Mouse (Mus musculus): ENCODE measurements at regions not wholly inside any gene's neighbourhood (a gene's known extent, or its start where the extent isn't known, plus 50 kb on each side); places are given as distances from the start of the nearest gene placed in this dataset.

DNA sequence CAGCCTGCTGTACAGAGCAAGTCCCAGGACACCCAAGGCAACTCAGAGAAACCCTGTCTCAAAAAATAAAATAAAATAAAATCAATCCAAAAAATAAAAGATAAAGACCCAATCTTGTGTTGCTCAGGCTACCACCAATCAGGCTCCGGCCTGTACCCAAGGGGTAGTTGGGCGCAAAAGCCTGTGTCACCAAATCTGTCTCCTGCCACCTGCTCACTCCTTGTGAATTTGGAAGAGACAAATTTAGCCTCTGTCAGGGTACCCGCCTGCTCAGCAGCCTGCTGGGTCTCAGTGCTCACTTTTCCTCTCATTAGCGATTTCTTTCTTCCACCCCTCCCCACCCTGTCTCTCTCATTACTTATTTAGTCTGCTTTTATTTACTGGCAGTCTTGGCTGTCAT is 54.6 kb downstream of the Sox4 start:
- H3K4me3 ChIP-seq = no peak overlapping the region
- H3K36me3 ChIP-seq = no peaks in the 10 kb centered on the region
- no peaks in the 10 kb centered on the region for H3K9me3 ChIP-seq
- no peak overlapping the region for H3K4me2 ChIP-seq
- no peak for ATAC-seq (ENCODE audit: borderline replicate concordance, extremely low read depth, low FRiP score, low TSS enrichment)
- 87% methylated on average over 4 of the region's 4 CpGs for whole genome bisulfite sequencing
- no peak overlapping the region for H3K9ac ChIP-seq
- no peaks in the 10 kb centered on the region for H3K4me1 ChIP-seq
- no peak overlapping the region for H3K27ac ChIP-seq
- H3K27me3 ChIP-seq = no peaks in the 10 kb centered on the region

DNA sequence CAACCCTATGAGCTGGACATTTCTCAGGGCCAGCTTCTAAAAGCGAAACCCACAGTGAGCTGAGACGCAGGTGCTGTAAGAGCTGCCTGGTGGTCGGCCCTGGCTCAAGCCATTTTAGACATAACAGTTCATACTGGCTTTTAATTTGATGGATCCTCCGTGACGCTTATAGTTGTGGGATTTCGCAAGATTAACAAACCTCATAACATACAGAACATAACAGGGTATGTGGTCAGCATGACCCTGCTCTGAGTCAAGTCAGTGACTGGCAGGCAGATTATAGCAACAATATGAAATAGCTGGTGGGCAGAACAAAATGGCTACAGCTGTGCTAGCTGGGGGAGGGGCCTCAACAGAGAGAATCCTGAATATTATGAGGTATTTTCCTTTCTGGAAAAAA is 60.6 kb downstream of the Sox4 start:
- Histone ChIP-seq H3K4me2 (no peak overlapping the region), H3K27ac (no peak overlapping the region), H3K36me3 (no peaks in the 10 kb centered on the region), H3K27me3 (no peaks in the 10 kb centered on the region), H3K9ac (no peak overlapping the region), H3K4me1 (no peaks in the 10 kb centered on the region), H3K9me3 (no peaks in the 10 kb centered on the region), H3K4me3 (no peak overlapping the region)
- 82% methylated on average over 6 of the region's 6 CpGs for WGBS
- ATAC-seq (ENCODE audit: borderline replicate concordance, extremely low read depth, low FRiP score, low TSS enrichment) = no peak

DNA sequence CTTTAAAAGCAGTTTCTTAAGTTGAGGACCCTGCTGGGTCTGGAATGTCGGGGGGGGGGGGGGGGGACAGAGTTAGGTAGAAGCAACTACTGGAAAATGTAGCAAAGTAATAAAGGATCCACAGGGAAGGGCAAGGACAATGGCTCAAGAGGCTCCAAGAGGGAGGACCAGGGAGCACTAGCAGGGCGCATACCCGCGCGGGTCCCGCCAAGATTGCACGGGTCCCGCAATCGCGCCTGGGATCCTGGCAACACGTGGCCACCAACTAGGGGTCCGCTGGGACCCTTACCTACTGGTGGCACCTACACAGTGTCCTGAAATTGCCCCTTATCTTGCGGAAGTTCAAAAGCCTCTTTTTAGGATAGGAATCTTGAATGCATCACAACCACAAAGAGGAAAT is 66.4 kb downstream of the Sox4 start:
- WGBS = 23% methylated on average over 13 of the region's 13 CpGs
- H3K4me2 ChIP-seq = peak overlapping the region; percentile 32
- H3K27me3 ChIP-seq = peaks cover 10% of the 10 kb centered on the region; the same call in 1 of the 2 replicates
- no peak for ATAC-seq (ENCODE audit: borderline replicate concordance, extremely low read depth, low FRiP score, low TSS enrichment)
- no peak overlapping the region for H3K27ac ChIP-seq
- no peak overlapping the region for H3K9ac ChIP-seq
- peaks cover 24% of the 10 kb centered on the region for H3K4me1 ChIP-seq
- no peaks in the 10 kb centered on the region for H3K36me3 ChIP-seq
- H3K9me3 ChIP-seq = no peaks in the 10 kb centered on the region
- no peak overlapping the region for H3K4me3 ChIP-seq

DNA sequence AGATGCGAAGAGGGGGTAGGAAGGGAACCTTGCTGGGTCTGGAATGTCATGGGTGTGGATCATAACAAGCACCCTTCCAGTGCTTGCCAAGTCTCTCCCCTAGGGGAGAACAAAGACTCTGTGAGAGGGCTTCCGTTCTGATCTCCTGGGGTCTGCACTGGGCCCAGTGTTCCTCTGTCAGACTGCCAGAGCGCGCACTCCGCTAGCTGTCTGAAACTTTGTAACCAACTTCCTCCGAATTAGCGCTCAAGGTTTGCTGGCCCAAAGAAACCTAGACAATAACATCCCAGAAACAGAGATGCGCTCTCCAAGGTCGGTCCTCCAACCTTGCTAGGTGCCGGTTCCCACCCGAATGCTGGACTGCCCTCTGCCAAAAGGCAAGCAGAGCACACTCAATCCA is 66.8 kb downstream of the Sox4 start:
- Histone ChIP-seq H3K27ac (no peak overlapping the region), H3K4me3 (no peak overlapping the region), H3K4me2 (peak overlapping the region; percentile 32), H3K27me3 (peaks cover 10% of the 10 kb centered on the region; the same call in 1 of the 2 replicates), H3K9ac (no peak overlapping the region), H3K9me3 (no peaks in the 10 kb centered on the region), H3K4me1 (peaks cover 28% of the 10 kb centered on the region), H3K36me3 (no peaks in the 10 kb centered on the region)
- 25% methylated on average over 11 of the region's 11 CpGs for WGBS
- ATAC-seq (ENCODE audit: borderline replicate concordance, extremely low read depth, low FRiP score, low TSS enrichment) = peak; percentile 52; the same call in 1 of the 2 replicates

DNA sequence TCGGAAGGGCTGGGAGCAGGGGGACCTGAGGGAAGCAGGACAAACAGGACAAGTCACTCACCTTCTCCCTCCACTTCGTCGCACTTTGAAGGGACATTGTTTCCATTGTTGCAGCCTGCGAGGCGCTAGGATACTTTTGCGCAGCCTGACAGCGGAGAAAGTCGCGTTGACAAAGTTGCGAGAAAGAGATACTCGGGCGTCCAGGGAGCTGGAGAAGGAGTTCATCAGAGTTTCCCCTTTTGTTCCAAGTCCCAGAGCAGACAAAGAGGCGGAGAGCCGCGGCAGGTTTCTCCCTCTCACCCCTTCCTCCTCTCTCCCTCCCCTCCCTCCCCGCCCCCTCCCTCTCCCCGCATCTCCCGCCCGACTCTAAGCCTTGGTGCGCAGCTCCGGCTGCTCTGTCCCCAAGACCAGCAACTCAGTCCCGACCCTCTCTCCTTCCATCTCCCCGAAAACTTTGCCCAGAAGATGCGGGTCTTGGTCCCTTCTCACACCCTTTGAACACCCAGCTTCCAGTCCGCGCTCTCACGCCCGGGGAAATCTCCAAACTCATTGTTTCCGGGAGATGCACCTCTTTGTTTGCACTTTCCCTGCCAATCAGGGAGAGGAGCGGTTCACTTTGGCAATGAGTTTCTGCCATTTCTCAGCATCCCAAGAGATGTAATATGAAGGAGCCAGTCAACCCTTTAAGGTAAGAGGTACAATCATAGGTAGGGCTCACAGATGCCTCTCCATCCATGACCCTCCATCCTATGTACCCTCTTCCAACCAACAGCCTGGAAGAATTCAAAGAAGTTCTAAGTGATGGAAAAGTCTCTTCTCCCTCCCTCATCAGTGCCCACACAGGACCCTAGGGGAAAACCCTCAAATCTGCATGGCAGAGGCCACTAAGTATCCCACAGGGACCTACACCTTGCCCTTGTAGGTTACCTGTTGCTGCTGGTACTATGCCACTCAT is 68.2 kb downstream of the Sox4 start:
- peak overlapping the region; percentile 80 for H3K4me2 ChIP-seq
- peak overlapping the region; percentile 52 for H3K9ac ChIP-seq
- H3K27me3 ChIP-seq = peaks cover 10% of the 10 kb centered on the region; the same call in 1 of the 2 replicates
- no peaks in the 10 kb centered on the region for H3K9me3 ChIP-seq
- H3K4me1 ChIP-seq = peaks cover 37% of the 10 kb centered on the region
- H3K4me3 ChIP-seq = peak overlapping the region; percentile 55
- H3K36me3 ChIP-seq = no peaks in the 10 kb centered on the region
- no peak for ATAC-seq (ENCODE audit: borderline replicate concordance, extremely low read depth, low FRiP score, low TSS enrichment)
- H3K27ac ChIP-seq = no peak overlapping the region
- WGBS = under 1% methylated on average over 29 of the region's 30 CpGs

DNA sequence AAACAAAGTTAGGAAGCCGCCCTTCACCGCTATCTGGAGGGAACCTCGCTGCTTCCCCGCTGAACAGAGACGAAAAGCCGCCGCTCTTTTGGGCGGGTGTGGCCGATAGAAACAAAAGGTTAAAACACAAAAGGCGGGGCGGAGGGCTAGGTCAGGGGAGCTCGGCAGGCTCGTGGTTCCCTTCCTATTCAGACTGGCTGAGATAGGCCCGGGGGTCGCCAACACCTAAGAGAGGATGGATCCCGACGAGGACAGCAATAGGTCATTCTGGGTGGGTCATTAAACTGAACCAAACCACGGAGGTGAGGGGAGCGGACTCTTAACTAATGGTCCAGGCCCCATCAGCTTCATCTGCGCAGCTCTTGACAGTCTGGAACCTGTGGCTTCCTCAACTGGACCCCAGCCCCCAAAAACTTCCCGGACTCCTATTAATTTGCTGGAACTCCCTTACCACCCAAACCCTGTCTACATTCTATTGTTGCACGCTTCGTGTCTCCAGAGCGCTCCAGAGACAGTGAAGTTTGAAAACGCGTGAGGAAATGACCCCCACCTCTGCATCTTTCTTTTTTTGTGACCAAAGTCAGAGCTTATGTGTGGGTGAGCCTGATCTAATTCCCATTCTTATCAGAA is 69.2 kb downstream of the Sox4 start:
- Histone ChIP-seq H3K9ac (peak overlapping the region; percentile 52), H3K36me3 (no peaks in the 10 kb centered on the region), H3K4me2 (peak overlapping the region; percentile 80), H3K27ac (no peak overlapping the region), H3K4me1 (peaks cover 37% of the 10 kb centered on the region), H3K4me3 (peak overlapping the region; percentile 55), H3K9me3 (no peaks in the 10 kb centered on the region), H3K27me3 (peaks cover 10% of the 10 kb centered on the region; the same call in 1 of the 2 replicates)
- under 1% methylated on average over 26 of the region's 26 CpGs for WGBS
- ATAC-seq (ENCODE audit: borderline replicate concordance, extremely low read depth, low FRiP score, low TSS enrichment) = peak; percentile 36; the same call in 1 of the 2 replicates

DNA sequence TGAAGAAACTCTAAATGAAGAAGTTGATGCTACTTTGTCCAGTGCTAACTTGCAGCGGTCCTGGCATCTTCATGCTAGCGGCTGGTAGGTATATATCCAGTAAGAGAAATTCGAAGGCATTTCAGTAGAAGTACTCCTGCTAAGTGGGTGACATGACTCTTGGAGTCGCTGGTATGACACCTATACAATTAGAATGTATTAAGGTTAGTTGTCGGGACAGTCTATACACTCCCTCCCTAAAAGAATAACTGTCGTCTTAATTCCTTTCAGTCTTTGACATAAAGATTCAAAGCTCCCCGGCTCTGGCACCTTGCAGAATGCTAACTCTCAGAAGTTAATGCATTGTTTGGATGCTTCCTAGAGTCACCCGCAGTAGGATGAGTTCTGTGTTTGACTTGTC is 70.1 kb downstream of the Sox4 start:
- peaks cover 10% of the 10 kb centered on the region; the same call in 1 of the 2 replicates for H3K27me3 ChIP-seq
- no peaks in the 10 kb centered on the region for H3K9me3 ChIP-seq
- WGBS = 25% methylated on average over 8 of the region's 8 CpGs
- no peaks in the 10 kb centered on the region for H3K36me3 ChIP-seq
- H3K4me3 ChIP-seq = peak overlapping the region; percentile 55
- no peak overlapping the region for H3K9ac ChIP-seq
- H3K4me2 ChIP-seq = peak overlapping the region; percentile 80
- no peak for ATAC-seq (ENCODE audit: borderline replicate concordance, extremely low read depth, low FRiP score, low TSS enrichment)
- peaks cover 41% of the 10 kb centered on the region for H3K4me1 ChIP-seq
- H3K27ac ChIP-seq = no peak overlapping the region

DNA sequence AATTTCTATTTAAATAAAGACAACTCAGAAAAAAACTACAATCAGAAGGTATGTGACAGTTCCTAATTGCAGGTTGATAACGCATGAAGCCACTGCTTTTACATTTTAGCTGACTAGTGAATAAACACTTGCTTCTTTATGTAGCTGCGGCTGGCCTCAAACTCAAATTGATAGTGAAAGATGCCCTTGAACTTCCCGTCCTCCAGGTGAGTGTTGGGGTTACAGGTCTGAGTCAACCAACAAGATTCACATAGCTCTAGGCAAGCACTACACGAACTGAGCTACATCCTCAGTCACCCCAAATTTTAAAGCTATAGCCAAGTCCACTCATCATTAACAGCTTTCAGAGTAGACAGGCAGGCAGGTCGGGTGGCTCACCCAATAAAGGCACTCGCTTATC is 72.6 kb downstream of the Sox4 start:
- H3K4me2 ChIP-seq = peak overlapping the region; percentile 27; the same call in 1 of the 2 replicates

DNA sequence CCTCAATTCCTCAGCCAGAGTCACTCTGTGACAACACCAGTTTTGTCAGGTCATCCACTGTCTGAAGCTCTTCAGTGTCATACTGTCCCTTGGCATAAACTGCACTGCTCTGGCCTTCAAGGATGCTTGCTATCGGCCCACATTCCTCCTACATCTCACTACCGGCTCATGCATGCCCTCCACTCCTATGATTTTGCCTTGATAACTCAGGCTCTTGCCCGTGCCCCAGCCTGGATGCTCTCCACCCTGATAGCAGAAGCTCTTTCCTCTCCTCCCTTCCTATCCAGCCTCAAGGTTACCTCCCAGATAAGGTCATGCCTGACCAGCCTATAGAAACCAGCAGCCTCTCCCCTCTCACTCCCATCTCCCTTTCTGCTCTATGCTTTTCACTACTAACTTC is 74.8 kb downstream of the Sox4 start:
- Histone ChIP-seq H3K27ac (no peak overlapping the region), H3K9me3 (no peaks in the 10 kb centered on the region), H3K4me2 (no peak overlapping the region), H3K9ac (no peak overlapping the region), H3K4me3 (no peak overlapping the region), H3K4me1 (peaks cover 40% of the 10 kb centered on the region), H3K27me3 (no peaks in the 10 kb centered on the region), H3K36me3 (no peaks in the 10 kb centered on the region)
- WGBS = 48% methylated on average over 3 of the region's 3 CpGs
- ATAC-seq (ENCODE audit: borderline replicate concordance, extremely low read depth, low FRiP score, low TSS enrichment) = no peak

More for the DNA sequence above, 72.6 kb downstream of the Sox4 start:
- ATAC-seq (ENCODE audit: borderline replicate concordance, extremely low read depth, low FRiP score, low TSS enrichment) = no peak
- H3K36me3 ChIP-seq = no peaks in the 10 kb centered on the region
- peaks cover 3% of the 10 kb centered on the region; the same call in 1 of the 2 replicates for H3K27me3 ChIP-seq
- H3K4me1 ChIP-seq = peaks cover 33% of the 10 kb centered on the region
- WGBS = 48% methylated on average over 6 of the region's 6 CpGs
- H3K9ac ChIP-seq = no peak overlapping the region
- H3K4me3 ChIP-seq = no peak overlapping the region
- no peak overlapping the region for H3K27ac ChIP-seq
- no peaks in the 10 kb centered on the region for H3K9me3 ChIP-seq

DNA sequence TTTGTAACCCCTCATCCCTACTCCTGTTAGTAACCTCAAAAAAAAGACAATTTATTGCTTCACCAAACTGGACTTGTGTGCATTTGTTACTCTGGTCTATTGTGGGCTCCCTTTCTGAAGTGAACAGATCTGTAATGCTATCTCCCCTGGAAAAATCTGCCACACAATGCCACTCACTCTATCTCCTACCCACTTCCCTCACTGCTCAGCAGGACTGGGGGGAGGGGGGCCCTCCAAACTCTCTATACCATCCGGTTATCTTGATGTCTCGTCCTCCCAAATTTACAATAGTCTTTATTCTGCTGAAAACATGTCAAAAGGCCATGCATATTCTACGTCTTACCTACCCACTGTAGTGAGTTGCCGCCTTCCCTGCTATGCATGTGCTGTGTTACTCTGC is 76.7 kb downstream of the Sox4 start:
- ATAC-seq (ENCODE audit: borderline replicate concordance, extremely low read depth, low FRiP score, low TSS enrichment) = no peak

DNA sequence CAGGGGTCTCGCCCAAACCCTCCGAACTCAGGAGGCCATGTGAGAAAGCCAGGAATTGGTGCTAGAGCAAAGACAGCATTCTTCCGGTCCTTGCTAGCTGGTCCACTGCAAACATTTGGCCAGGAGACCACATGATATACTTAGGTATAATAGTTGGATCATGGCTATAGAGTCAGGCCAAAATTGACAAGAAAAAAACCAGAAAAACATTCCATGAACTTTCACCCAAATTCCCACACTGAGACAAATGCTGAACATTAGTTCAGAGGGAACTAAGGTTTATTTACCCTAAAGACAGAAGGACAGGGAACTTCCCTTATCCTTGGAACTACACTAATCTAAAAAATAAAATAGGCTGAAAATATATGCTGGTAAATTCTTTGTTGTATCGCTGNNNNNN is 82.8 kb downstream of the Sox4 start:
- Histone ChIP-seq H3K27ac (no peak overlapping the region), H3K4me1 (peaks cover 15% of the 10 kb centered on the region), H3K9ac (no peak overlapping the region), H3K27me3 (no peaks in the 10 kb centered on the region), H3K4me3 (no peak overlapping the region), H3K9me3 (no peaks in the 10 kb centered on the region), H3K4me2 (no peak overlapping the region), H3K36me3 (no peaks in the 10 kb centered on the region)
- no peak for ATAC-seq (ENCODE audit: borderline replicate concordance, extremely low read depth, low FRiP score, low TSS enrichment)
- 89% methylated on average over 4 of the region's 4 CpGs for WGBS

More for the DNA sequence above, 76.7 kb downstream of the Sox4 start:
- Histone ChIP-seq H3K36me3 (no peaks in the 10 kb centered on the region), H3K4me3 (no peak overlapping the region), H3K4me1 (peaks cover 27% of the 10 kb centered on the region), H3K27ac (no peak overlapping the region), H3K9me3 (no peaks in the 10 kb centered on the region), H3K27me3 (no peaks in the 10 kb centered on the region), H3K9ac (no peak overlapping the region), H3K4me2 (no peak overlapping the region)
- 67% methylated on average over 4 of the region's 4 CpGs for WGBS

DNA sequence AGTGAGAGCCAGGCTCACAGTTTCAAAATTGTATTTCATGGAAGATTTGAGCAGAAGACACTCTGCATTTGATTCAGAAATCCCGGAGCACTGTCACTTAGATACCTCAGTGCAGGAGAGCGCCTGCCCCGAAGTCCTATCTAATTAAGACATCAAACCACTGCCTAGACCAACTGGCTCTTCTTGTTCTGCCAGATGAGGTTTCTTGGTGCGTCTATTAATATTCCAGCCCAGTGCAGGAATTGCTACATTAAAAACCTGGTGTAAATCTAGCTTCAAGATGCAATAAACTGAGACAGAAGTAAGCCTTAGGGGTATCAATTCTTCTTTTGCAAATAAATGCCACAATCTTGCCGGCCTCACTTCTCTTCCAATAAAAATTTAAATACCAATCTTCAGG is 86.3 kb downstream of the Sox4 start:
- Histone ChIP-seq H3K27me3 (no peaks in the 10 kb centered on the region), H3K4me3 (no peak overlapping the region), H3K27ac (no peak overlapping the region), H3K9ac (no peak overlapping the region), H3K9me3 (no peaks in the 10 kb centered on the region), H3K36me3 (peaks cover 4% of the 10 kb centered on the region; the same call in 1 of the 2 replicates), H3K4me1 (0 out of 2 replicates have a peak, but pooled peaks cover 3% of the 10 kb centered on the region), H3K4me2 (no peak overlapping the region)
- ATAC-seq (ENCODE audit: borderline replicate concordance, extremely low read depth, low FRiP score, low TSS enrichment) = no peak
- 70% methylated on average over 5 of the region's 5 CpGs for WGBS
